Mouse (Mus musculus): ENCODE results near the gene Sympk. TPM values are rescaled to one million over a fixed set of nuclear protein-coding genes. Genes with fewer than 3 reads are reported as not detected.

Sympk gene
- polyA plus RNA-seq, 1 experiment from 2014 or later, result 29.4 TPM

DNA sequence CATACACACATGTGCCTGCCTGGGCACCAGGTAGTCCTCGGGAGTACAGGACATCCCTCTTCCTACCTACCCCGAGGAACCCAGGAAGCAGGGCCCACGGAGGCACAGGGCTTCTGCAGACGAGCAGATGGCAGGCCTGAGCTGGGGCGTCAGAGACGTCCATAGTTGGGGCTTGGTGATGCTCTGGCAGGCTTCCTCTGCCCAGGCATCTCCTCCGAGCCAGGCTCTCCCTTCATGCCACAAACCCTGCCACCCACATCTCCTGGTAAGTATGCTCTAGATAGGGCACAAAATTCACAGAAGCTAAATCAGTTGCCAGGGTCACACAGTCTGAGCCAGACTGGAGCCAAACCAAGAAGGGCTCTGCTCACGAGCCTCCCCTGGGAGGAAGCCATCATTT lies 26.0 kb downstream of the Sympk start:
- H3K4me1 ChIP-seq (replicated peaks; ENCODE audit: control insufficient read depth, insufficient read depth, low read length), result no peaks in the 10 kb centered on the region
- no peak overlapping the region for H3K9ac ChIP-seq (ENCODE audit: low read depth, low read length)
- no peak for DNase-seq (ENCODE audit: low spot score)
- no peak overlapping the region for H3K4me2 ChIP-seq (replicated peaks; ENCODE audit: low read depth, low read length)
- no peaks in the 10 kb centered on the region for H3K9me3 ChIP-seq (ENCODE audit: control insufficient read depth, low read length)
- no peak for ATAC-seq (ENCODE audit: low FRiP score)
- peaks cover 17% of the 10 kb centered on the region for H3K36me3 ChIP-seq (ENCODE audit: control insufficient read depth, insufficient read depth, low read length)
- H3K27ac ChIP-seq (ENCODE audit: low read depth, low read length), result no peak overlapping the region
- H3K27me3 ChIP-seq (ENCODE audit: control insufficient read depth, insufficient read depth, low read length), result no peaks in the 10 kb centered on the region
- H3K4me3 ChIP-seq (ENCODE audit: low read depth, low read length), result no peak overlapping the region
- 94% methylated on average over 8 of the region's 8 CpGs for WGBS

GRCm38 (mm10) chr7:19051161-19051560 lies 27.0 kb downstream of the Sympk start:
- Histone ChIP-seq H3K4me1 (replicated peaks; ENCODE audit: control insufficient read depth, insufficient read depth, low read length) (no peaks in the 10 kb centered on the region), H3K4me3 (ENCODE audit: low read depth, low read length) (no peak overlapping the region), H3K9ac (ENCODE audit: low read depth, low read length) (no peak overlapping the region), H3K27ac (ENCODE audit: low read depth, low read length) (no peak overlapping the region), H3K9me3 (ENCODE audit: control insufficient read depth, low read length) (no peaks in the 10 kb centered on the region), H3K4me2 (replicated peaks; ENCODE audit: low read depth, low read length) (no peak overlapping the region), H3K27me3 (ENCODE audit: control insufficient read depth, insufficient read depth, low read length) (no peaks in the 10 kb centered on the region), H3K36me3 (ENCODE audit: control insufficient read depth, insufficient read depth, low read length) (peaks cover 16% of the 10 kb centered on the region)
- 66% methylated on average over 4 of the region's 4 CpGs for WGBS
- DNase-seq (ENCODE audit: low spot score) (no peak), ATAC-seq (ENCODE audit: low FRiP score) (no peak)

GRCm38 (mm10) chr7:19052345-19053135 lies 28.4 kb downstream of the Sympk start:
- H3K4me1 ChIP-seq (replicated peaks; ENCODE audit: control insufficient read depth, insufficient read depth, low read length), result no peaks in the 10 kb centered on the region
- WGBS, result 89% methylated on average over 15 of the region's 15 CpGs
- H3K27ac ChIP-seq (ENCODE audit: low read depth, low read length), result no peak overlapping the region
- no peak overlapping the region for H3K4me3 ChIP-seq (ENCODE audit: low read depth, low read length)
- ATAC-seq (ENCODE audit: low FRiP score) (no peak), DNase-seq (ENCODE audit: low spot score) (no peak)
- peaks cover 14% of the 10 kb centered on the region for H3K36me3 ChIP-seq (ENCODE audit: control insufficient read depth, insufficient read depth, low read length)
- H3K4me2 ChIP-seq (replicated peaks; ENCODE audit: low read depth, low read length), result no peak overlapping the region
- H3K9me3 ChIP-seq (ENCODE audit: control insufficient read depth, low read length), result no peaks in the 10 kb centered on the region
- H3K27me3 ChIP-seq (ENCODE audit: control insufficient read depth, insufficient read depth, low read length), result no peaks in the 10 kb centered on the region
- H3K9ac ChIP-seq (ENCODE audit: low read depth, low read length), result no peak overlapping the region

GRCm38 (mm10) chr7:19053136-19053532 lies 29.0 kb downstream of the Sympk start:
- no peaks in the 10 kb centered on the region for H3K4me1 ChIP-seq (replicated peaks; ENCODE audit: control insufficient read depth, insufficient read depth, low read length)
- no peaks in the 10 kb centered on the region for H3K27me3 ChIP-seq (ENCODE audit: control insufficient read depth, insufficient read depth, low read length)
- no peak overlapping the region for H3K4me3 ChIP-seq (ENCODE audit: low read depth, low read length)
- H3K9ac ChIP-seq (ENCODE audit: low read depth, low read length), result no peak overlapping the region
- WGBS, result 88% methylated on average over 7 of the region's 7 CpGs
- no peak overlapping the region for H3K27ac ChIP-seq (ENCODE audit: low read depth, low read length)
- H3K36me3 ChIP-seq (ENCODE audit: control insufficient read depth, insufficient read depth, low read length), result peaks cover 14% of the 10 kb centered on the region
- DNase-seq (ENCODE audit: low spot score), result no peak
- no peaks in the 10 kb centered on the region for H3K9me3 ChIP-seq (ENCODE audit: control insufficient read depth, low read length)
- H3K4me2 ChIP-seq (replicated peaks; ENCODE audit: low read depth, low read length), result no peak overlapping the region
- ATAC-seq (ENCODE audit: low FRiP score), result no peak

- peak within 1 kb of the TSS; percentile 46; the same call in 1 of the 2 replicates for H3K9ac ChIP-seq (ENCODE audit: low read depth, low read length)
- no peak within 1 kb of the TSS for H3K27ac ChIP-seq (ENCODE audit: low read depth, low read length)
- 27% methylated on average over 27 of the region's 33 CpGs for WGBS
- ATAC-seq (ENCODE audit: low FRiP score) (peak; percentile 80), DNase-seq (ENCODE audit: low spot score) (peak; percentile 83)
- no peaks in the 10 kb centered on the region for H3K4me1 ChIP-seq (replicated peaks; ENCODE audit: control insufficient read depth, insufficient read depth, low read length)
- peak within 1 kb of the TSS; percentile 14; the same call in 1 of the 2 replicates for H3K4me3 ChIP-seq (ENCODE audit: low read depth, low read length)
- peaks cover 10% of the 10 kb centered on the region; the same call in 1 of the 2 replicates for H3K36me3 ChIP-seq (ENCODE audit: control insufficient read depth, insufficient read depth, low read length)
- H3K9me3 ChIP-seq (ENCODE audit: control insufficient read depth, low read length), result no peaks in the 10 kb centered on the region
- H3K4me2 ChIP-seq (replicated peaks; ENCODE audit: low read depth, low read length), result peak within 1 kb of the TSS; percentile 43
- H3K27me3 ChIP-seq (ENCODE audit: control insufficient read depth, insufficient read depth, low read length), result no peaks in the 10 kb centered on the region
These were observed 30.0 kb downstream of the Sympk start, which contains the start of gene Rsph6a for GRCm38 (mm10) chr7:19054047-19054776. Rsph6a (plus strand) TSS chr7:19054690.

DNA sequence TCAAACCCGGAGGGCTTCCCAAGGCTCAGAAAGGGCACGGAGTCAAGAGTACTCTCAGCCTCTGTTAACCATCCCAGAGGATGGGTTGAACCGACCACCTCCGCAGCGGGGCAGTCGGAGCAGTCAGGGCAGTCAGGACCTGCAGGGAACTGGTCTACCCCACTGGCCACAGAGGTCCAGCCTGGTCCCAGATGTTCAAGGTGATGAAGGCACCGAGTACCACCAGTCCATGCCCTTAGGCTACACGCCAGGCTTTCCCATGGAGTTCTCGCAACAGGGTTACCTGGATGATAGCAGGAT lies 30.6 kb downstream of the Sympk start:
- Histone ChIP-seq H3K36me3 (ENCODE audit: control insufficient read depth, insufficient read depth, low read length) (peaks cover 9% of the 10 kb centered on the region; the same call in 1 of the 2 replicates), H3K4me3 (ENCODE audit: low read depth, low read length) (no peak overlapping the region), H3K27me3 (ENCODE audit: control insufficient read depth, insufficient read depth, low read length) (no peaks in the 10 kb centered on the region), H3K9me3 (ENCODE audit: control insufficient read depth, low read length) (no peaks in the 10 kb centered on the region), H3K9ac (ENCODE audit: low read depth, low read length) (no peak overlapping the region), H3K27ac (ENCODE audit: low read depth, low read length) (no peak overlapping the region), H3K4me2 (replicated peaks; ENCODE audit: low read depth, low read length) (no peak overlapping the region), H3K4me1 (replicated peaks; ENCODE audit: control insufficient read depth, insufficient read depth, low read length) (no peaks in the 10 kb centered on the region)
- 63% methylated on average over 9 of the region's 9 CpGs for WGBS
- no peak for DNase-seq (ENCODE audit: low spot score)
- peak; percentile 43 for ATAC-seq (ENCODE audit: low FRiP score)

- peaks cover 7% of the 10 kb centered on the region; the same call in 1 of the 2 replicates for H3K36me3 ChIP-seq (ENCODE audit: control insufficient read depth, insufficient read depth, low read length)
- H3K4me2 ChIP-seq (replicated peaks; ENCODE audit: low read depth, low read length), result no peak overlapping the region
- no peaks in the 10 kb centered on the region for H3K9me3 ChIP-seq (ENCODE audit: control insufficient read depth, low read length)
- no peak overlapping the region for H3K9ac ChIP-seq (ENCODE audit: low read depth, low read length)
- no peak overlapping the region for H3K27ac ChIP-seq (ENCODE audit: low read depth, low read length)
- ATAC-seq (ENCODE audit: low FRiP score) (peak; percentile 2; the same call in 1 of the 2 replicates), DNase-seq (ENCODE audit: low spot score) (no peak)
- H3K27me3 ChIP-seq (ENCODE audit: control insufficient read depth, insufficient read depth, low read length), result no peaks in the 10 kb centered on the region
- H3K4me3 ChIP-seq (ENCODE audit: low read depth, low read length), result no peak overlapping the region
- 91% methylated on average over 8 of the region's 8 CpGs for WGBS
- no peaks in the 10 kb centered on the region for H3K4me1 ChIP-seq (replicated peaks; ENCODE audit: control insufficient read depth, insufficient read depth, low read length)
These were observed 30.9 kb downstream of the Sympk start for GRCm38 (mm10) chr7:19055108-19055507.

DNA sequence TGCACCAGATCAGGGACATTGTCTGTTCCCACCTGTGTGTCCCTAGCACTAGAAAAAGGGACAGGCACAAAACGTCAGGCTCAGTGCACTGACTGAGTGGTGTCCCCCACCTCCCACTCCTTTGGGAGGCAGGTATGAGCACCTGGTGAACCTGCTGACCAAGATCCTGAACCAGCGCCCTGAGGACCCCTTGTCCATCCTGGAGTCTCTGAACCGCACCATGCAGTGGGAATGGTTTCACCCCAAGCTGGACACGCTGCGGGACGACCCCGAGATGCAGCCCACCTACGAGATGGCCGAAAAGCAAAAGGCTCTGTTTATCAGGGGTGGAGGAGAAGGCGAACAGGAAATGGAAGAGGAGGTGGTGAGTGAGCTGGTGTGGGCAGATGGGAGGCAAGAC lies 33.2 kb downstream of the Sympk start:
- no peak overlapping the region for H3K27ac ChIP-seq (ENCODE audit: low read depth, low read length)
- 88% methylated on average over 10 of the region's 10 CpGs for WGBS
- no peak overlapping the region for H3K4me2 ChIP-seq (replicated peaks; ENCODE audit: low read depth, low read length)
- no peaks in the 10 kb centered on the region for H3K27me3 ChIP-seq (ENCODE audit: control insufficient read depth, insufficient read depth, low read length)
- H3K4me1 ChIP-seq (replicated peaks; ENCODE audit: control insufficient read depth, insufficient read depth, low read length), result no peaks in the 10 kb centered on the region
- 0 out of 2 replicates have a peak, but pooled peaks cover 1% of the 10 kb centered on the region for H3K36me3 ChIP-seq (ENCODE audit: control insufficient read depth, insufficient read depth, low read length)
- no peak overlapping the region for H3K4me3 ChIP-seq (ENCODE audit: low read depth, low read length)
- H3K9me3 ChIP-seq (ENCODE audit: control insufficient read depth, low read length), result no peaks in the 10 kb centered on the region
- no peak for DNase-seq (ENCODE audit: low spot score)
- H3K9ac ChIP-seq (ENCODE audit: low read depth, low read length), result no peak overlapping the region
- no peak for ATAC-seq (ENCODE audit: low FRiP score)

All from hindbrain, embryonic 11.5 days (tissue).